Mouse (Mus musculus): ENCODE measurements around the gene Kpna7.
"Not testable (repeated sequence)": the region's sequence is repeated elsewhere in the genome, so short reads cannot be mapped to it uniquely, and the experiment has no call there.

The Kpna7 gene

DNA sequence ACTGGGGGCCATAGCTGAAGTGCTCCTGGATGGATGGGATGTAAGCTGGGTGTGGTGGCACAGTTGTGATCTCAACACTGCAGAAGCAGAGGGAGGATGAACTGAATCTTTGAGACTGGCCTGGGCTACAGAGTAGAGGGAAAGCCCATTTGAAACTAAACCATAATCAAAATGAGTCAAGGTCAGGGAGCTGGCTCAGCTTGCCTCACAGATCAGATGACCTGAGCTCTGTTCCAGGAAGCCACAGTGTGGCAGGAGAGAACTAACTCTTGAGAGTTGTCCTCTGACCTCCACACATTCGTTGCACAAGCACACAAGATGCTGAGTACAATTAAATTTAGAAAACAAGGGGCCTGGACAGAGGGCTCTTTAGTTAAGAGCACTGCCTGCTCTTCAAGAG lies 63.6 kb downstream of the Kpna7 start:
- DNase-seq (ENCODE audit: low spot score): not testable (repeated sequence)

DNA sequence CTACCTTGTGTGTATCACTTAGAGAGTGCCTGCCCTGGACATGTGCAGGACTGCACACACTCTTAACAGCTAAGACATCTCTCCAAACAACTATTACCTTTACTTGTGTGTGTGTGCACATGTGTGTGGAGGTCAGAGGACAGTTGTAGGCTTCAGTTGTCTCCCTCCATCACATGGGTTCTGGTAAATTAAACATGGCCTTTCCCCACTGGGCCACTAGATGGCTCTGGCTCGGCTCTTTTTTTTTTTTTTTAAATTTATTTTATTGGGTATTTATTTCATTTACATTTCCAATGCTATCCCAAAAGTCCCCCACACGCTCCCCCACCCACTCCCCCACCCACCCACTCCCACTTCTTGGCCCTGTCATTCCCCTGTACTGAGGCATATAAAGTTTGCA lies 67.1 kb downstream of the Kpna7 start:
- not testable (repeated sequence) for DNase-seq (ENCODE audit: low spot score)

DNA sequence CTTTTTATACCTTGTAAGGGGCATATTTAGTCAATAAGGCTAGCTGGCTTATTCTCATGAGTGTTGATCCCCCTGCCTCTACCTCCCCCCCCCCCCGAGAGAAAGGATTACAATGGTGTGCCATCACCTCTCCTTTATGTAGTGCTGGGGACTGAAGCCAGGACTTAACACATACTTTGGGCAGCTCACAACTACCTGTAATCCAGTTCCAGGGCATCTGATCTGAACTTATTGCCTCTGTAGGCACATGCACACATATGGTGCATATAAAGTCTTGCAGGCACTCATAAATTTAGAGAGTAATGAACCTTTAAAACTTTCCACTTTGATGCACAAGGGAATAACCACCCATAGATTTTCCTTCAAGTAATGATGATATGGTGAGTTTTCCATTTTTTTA lies 69.6 kb downstream of the Kpna7 start:
- DNase-seq (ENCODE audit: low spot score): no peak

DNA sequence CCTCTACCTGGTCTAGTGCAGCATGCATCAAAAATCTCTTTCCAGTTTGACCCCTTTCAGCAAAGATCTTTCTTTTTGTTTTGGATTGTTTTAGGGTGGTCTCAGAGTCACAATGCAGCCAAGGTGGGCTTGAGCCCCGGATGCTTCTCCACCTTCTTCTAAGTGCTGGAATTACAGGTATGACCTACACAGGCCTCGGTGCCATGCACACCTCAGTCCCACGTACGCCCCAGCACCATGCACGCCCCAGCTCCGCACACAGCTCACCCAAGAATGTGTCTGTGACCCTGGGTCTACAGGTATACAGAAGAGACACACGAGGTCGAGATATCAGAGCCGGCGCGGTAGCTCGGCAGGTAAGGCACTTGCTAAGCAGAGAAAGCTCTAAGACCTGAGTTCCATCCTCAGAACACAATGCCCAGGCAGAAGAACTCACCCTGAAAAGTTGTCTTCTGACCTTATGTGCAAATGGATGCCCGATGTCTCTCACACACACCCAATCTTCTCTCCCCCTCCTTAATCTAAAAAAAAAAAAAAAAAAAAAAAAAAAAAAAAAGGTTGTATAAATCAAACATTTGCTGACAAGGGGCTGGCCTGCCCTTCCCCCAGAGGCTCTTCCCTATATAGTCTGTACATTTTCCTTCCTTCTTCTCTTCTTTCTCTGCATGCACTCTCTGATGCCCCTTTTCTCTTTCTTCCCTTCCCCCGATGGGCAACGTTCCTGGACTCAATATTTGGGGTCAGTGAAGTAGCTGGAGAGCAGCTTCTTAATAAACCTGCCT lies 74.8 kb downstream of the Kpna7 start:
- no peak for DNase-seq (ENCODE audit: low spot score)

DNA sequence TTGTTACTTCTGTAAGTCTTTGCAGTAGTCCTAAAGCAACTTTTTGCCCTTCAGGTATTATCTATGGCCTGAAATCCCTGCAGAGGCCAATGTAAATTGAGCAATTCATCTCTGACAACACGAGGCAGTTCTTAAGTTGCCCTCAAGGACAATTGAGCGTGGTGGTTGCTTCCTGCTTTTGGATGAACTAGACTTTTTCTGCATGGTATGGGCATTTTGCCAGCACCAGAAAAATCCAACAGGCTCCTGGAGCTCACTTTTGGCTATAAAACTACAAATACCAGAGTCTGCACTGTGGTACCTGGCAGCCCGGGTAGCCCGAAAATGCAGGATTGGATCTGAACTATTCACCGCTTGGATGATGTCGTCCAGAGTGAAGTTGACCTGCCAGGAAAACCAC lies 78.2 kb downstream of the Kpna7 start:
- no peak for DNase-seq (ENCODE audit: low spot score)

DNA sequence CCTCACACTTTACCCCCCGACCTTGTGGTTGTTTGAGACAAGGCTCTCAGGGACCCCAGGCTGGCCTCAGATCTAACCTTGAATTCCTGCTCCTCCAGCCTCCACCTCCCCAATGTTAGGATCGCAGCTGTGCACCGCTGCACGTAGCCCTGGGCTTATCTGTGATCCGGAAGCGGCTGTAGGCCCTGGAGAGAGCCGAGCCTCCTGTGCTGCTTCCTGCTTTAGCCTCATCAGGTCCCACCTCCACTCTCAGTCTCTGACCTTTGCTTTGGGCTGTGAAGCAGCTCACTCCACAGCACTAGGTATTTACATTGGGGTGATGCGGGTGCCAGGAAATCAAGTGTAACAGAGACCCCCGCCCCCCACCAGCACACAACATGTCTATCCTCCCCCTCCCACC lies 79.3 kb downstream of the Kpna7 start:
- no peak for DNase-seq (ENCODE audit: low spot score)

DNA sequence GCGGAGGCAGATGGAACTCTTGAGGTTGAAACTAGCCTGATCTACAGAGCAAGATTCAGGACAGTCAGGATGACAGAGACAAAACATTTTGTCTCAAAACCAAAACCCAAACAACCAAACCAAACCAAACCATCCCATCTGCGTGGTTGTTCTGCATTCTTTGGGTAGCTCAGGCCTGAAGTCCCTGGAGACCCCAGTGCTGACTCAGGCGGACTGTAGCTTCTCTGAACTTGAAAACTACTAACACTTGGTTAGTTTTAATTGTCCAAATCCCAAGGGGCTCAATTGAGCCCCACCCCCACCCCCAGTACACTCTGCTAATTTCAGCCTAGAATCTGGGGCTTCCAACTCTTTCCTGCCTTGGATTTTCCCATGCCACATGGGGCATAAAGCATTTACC lies 80.5 kb downstream of the Kpna7 start:
- DNase-seq (ENCODE audit: low spot score): no peak

DNA sequence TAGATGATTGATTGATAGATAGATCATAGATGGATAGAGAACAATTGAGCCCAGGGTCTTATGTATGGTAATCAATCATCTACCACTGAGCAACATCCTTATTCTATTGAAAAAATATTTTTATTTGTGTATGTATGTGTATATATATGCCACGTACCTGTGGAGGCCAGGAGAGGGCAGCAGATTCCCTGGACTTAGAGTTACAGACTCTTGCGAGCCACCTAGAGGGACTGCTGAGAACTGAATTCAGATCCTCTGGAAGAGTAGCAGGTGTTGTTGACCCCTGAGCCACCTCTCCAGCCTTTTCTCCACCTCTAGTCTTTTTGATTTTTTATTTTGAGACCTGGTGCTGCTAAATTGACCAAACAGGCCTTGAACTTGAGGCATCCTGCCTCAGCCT lies 85.3 kb downstream of the Kpna7 start:
- peak; percentile 36 for DNase-seq (ENCODE audit: low spot score)

DNA sequence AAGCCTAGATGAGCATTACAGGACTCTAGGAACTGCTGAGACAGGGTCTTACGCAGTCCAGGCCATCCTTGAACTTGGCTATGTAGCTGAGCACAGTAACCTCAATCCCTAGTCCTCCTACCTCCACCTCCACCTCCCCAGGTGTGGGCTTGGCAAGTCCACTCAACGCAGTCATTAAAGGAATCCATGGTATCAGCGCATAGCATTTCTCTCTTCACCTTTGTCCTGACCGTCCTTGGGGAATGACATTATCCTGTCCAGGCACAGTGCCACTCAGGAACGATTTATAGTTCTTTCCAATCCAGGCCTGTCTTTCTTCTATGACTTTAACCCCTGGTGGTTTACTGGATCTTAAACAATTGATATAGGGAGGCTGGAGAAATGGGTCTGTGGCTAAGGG lies 93.3 kb downstream of the Kpna7 start:
- DNase-seq (ENCODE audit: low spot score): no peak

DNA sequence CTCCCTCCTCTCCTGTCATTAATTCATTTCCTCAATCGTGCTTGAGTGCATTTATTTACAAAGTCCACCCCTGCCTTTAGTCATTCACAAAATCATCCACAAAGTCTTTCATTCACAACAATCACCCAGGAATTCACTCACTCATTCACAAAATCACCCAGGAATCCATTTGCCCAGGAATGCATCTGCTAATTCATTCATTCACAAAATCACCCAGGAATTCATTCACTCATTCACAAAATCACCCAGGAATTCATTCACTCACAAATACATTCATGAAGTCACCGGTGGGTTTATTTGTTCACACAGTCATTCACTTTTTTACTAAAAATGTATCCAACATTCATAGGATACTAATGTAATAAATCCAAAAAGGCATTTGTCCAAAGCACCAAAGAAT lies 93.8 kb downstream of the Kpna7 start:
- DNase-seq (ENCODE audit: low spot score): no peak

DNA sequence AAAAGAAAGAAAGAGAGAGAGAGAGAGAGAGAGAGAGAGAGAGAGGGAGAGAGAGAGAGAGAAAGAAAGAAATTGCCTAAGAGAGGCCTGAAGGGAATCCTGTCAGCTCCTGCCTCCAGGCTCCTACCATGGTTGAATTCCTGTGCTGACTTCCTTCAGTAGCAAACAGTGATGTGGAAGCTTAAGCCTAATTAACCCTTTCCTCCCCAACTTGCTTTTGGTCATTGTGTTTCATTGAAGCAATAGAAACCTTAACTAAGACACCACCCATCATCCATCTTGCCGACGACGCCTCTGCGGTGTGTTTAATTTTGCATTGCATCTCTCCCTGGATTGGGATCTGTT lies 94.8 kb downstream of the Kpna7 start:
- no peak for DNase-seq (ENCODE audit: low spot score)

DNA sequence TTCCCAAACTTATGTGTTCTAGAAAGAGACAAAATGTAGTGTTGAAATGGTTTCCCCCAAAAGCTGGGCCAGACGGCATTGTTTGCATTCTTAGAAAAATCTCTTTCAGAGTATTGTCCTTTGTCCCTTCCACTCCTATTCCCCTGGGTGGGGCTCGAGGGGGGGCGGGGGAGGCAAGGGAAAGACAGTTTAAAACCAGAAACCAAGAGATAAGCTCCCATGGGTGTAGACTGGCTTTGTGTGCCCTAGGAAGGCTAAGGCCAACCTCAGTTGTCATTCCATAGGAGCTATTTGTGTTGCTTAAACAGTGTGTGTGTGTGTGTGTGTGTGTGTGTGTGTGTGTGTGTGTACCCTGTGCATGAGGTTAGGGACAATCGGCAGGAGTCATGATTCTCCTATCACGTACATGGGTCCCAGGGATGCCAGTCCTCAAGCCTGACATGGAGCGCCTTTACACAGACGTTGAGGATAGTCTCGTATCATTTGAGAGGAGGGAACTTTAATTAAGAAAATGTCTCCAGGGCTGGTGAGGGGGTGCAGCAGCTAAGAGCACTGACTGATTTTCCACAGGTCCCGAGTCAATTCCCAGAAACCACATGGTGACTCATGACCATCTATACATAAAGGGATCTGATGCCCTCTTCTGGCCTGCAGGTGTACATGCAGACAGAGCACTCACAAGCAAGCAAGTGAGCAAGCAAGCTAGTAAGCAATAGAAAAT lies 95.3 kb downstream of the Kpna7 start:
- DNase-seq (ENCODE audit: low spot score): peak; percentile 84

DNA sequence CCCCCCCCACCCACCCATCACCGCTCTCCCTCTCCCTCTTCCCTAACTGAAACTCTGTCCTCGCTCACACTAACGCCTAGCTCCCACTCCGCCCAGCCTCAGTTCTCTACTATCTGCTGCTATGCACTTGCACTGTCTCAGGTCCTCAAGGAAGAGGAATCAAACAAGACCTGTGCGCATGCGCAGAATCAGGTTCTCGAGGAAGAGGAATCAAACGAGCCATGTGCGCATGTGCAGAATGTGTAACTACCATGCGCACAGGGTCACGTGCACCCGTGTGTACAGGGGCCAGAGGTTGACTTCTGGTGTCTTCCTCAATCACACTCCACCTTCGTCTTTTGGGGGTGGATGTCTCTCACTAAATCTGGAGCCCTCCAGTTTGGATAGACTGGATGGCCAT lies 96.3 kb downstream of the Kpna7 start:
- no peak for DNase-seq (ENCODE audit: low spot score)

DNA sequence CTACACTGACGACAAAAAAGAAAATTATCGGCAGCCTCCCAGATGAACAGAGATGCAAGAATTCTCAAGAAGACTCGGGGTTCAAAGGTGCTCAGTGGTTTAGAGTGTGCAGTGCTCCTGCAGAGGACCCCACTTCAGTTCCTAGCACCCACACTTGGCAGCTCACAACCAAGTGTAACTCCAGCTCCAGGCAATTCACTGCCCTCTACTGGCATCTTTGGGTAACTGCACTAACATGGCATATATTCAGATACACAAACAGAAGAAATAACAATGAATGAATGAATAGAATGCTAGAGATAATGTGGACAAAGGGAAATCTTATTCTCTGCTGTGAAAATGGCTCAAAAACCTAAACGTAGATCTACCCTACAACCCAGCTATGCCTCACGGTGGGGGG lies 99.0 kb downstream of the Kpna7 start:
- DNase-seq (ENCODE audit: low spot score): no peak

DNA sequence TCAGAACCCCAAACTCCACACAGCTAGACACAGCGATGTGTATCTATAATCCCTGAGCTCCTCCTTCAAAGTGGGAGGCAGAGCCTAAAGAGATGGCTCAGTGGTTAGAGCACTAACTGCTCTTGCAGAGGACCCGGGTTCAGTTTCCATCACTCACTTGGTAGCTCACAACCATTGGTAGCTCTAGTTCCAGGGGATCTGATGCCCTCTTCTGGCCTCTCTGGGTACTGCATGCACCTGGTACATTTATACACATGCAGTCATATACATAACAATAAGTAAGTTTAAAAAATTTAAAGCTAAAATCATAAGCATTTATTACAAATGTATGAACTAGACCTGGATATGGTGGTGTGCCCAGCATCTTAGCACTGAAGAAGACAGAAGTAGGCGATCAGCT lies 100.6 kb downstream of the Kpna7 start:
- no peak for DNase-seq (ENCODE audit: low spot score)

DNA sequence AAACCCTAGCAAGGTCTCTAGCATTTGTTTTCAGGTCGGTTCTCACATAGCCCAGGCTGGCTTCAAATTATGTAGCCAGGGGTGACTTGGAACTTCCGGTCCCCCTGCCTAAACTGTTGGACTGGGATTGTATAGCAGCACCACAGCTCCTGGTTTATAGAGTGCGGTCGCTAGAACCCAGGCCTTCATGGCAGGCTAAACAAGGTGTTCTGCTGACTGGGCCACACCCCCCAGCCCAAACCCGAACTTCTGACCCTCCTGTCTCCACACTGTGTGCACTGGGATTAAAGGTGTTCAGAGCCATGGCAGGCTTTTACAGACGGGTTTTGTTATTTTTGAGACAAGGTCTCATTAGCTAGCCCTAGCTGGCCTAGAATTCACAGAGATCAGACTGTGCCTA lies 104.7 kb downstream of the Kpna7 start:
- DNase-seq (ENCODE audit: low spot score): no peak

DNA sequence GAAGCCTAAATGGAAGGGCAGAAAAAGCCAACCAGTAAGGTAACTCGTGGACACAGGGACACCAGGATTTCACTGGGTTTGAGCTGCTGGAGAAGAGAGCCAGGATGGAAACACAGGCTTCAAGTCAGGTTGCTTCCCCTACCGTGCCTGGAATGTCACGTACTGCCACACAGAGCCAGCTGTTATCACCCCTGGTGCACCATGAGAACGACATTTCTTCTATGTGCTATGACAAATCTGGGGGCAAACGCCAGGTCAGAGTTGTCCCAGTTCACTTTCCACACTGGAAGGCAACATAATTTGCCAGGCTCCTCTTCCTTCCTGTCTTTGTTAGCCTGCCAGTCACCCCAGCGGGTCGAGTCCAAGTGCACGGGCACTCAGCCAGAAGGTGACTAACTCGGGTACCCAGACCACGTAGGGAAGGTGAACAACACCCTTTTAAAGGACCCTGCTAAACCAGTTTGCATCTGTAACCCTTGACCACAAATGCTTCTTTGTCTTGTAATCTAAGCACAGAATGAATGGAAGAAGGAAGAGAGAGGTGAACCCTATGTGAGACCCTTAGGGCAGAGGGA lies 105.2 kb downstream of the Kpna7 start:
- peak; percentile 25 for DNase-seq (ENCODE audit: low spot score)

DNA sequence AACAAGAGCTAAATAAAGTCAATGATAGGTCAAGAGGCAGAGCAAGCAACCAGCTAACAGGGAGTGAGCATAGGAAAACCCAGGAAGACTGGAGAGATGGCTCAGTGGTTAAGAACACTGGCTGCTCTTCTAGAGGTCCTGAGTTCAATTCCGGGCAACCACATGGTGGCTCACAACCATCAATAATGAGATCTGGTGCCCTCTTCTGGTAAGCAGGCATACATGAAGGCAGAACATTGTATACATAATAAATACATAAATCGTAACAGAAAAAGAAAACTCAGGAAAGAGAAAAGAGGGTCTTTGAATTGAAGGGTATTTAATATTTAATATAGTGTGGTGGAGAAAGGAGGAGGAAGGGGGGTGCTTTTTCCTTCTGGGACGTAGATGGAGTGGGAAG lies 112.6 kb downstream of the Kpna7 start:
- no peak for DNase-seq (ENCODE audit: low spot score)

DNA sequence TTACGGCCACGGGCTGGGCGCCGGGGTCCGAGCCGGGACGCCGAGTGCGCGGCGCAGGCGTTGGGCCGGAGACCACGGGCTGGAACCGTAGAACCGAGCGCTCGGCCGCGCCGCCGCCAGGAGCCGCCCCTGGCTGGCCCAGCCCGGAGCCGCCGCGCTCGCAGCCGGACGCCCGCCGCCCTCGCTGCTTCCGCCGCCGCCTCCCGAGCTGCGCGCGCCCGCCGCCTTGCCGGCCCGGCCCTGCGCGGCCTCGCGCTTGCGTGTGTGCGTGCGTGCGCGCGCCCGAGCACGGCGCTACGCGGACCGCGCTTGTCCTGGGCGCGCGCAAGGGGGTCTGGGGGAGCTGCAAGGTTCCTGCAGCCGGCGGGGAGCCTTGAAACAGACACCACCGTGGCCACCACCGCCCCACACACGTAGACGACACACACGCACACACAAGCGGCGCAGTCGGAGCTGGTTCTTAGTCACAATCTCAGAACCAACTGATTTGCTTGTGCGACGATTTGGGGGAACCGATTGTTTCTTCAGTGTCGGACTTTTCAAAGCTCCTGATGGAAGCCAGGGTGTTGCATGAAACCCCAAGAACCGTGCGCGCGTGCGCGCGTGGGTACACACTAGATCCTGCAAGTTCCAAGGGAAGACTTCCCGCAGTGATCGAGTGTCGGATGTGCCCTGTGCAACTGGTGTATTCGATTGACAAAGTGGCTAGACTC lies 118.0 kb downstream of the Kpna7 start, which contains the start of gene Smurf1:
Gene Smurf1, minus strand, starts transcription at position 209 of the 713 bp plus-strand sequence.
- peak; percentile 79 for DNase-seq (ENCODE audit: low spot score)

DNA sequence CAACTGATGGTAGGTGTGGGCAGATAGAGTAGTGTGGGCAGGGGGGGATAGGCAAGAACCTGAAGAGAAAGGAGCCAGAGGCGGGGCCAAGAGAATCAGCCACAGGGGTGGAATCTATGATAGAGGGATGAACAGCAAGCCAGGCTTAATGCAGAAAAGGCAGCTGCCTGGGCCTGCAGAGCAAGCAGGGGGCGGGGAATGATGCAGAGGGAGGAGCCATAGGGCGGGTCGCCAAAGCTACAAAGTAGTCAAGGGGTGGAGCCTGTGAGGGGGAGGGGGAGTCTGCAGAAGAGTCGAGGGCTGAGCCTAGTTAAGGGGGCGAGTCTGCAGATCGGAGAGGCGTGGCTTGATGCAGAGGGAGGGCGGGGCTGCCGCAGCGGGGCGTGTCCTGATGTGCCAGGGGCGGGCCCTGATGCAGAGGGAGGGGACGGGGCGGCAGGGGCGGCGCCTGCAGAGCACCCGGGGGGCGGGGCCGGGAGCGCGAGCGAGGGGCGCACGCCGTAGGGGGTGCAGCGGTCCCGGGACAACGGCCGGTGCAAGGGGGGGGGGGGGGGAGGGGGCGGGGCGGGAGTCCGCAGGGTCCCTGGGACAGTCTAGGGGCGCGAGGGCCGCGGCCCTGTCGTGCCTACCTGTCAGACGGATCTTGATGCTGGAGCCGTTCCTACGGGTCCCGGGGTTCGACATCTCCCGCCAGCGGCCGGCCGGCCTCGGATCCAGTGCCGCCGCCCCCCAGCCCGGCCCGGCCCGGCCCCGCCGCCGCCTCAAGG lies 118.8 kb downstream of the Kpna7 start:
- peak; percentile 91 for DNase-seq (ENCODE audit: low spot score)

DNA sequence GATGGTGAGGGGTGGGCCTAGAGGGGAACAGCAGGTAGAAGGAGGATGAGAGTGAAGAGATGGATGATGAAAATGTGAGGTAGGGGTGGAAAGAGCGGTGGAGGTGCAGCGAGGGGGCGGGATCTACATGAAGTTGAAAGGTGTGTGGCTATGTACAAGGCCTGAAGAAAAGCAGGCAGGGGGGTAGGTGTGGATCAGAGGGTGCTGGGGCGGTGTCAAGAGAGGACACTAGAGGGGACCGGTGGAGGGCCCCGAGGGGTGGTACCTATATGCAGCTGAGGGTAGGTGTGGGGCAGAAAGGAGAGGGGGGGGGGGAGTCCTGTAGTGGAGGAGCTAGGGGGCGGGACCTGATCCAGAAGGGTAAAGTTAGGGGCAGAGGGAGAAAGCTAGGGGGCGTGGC lies 119.4 kb downstream of the Kpna7 start:
- no peak for DNase-seq (ENCODE audit: low spot score)

DNA sequence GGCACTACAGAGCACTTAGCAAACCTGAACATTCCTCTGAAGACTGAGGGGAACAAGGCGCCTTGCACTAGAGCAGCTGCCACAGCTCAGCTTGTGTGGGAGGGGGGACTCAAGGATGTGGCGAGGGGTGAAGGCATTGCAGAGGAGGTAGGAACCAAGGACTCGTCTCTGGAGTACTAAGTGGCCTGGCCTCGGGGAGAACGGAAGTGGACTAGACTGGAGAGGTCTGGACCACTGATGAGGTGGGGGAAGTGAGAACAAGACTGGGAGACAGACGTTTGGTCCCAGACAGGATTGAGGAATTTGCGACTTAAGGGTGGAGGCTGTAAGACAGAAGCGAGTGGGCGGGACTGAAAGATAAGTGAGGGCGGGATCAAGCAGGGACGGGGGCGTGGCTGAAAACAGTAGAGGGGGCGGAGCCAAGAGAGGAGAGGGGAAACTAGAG lies 120.0 kb downstream of the Kpna7 start:
- peak; percentile 63 for DNase-seq (ENCODE audit: low spot score)
